In the genomic region with DNA sequence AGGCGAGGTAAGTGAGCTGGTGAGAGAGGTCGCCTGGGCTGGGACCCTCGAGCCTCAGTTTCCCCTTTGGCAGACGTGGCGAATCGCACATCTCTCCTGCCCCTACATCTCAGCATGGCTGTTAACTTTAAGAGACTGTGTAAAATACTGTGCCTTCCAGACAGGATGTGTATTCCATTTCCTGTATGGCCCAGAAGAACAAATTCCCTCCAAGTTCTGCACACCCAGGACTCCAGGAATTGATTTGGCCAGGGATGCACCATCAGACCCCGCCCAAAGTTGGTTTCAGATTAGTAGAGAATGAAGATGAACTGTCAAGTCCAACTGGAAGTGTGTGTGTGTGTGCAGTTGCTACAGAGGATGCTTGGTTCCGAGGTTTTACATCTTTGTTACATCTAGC, we compare ENCODE assay signal across 8 mouse cellular contexts. TPM values are rescaled to one million over a fixed set of nuclear protein-coding genes. Genes with fewer than 3 reads are reported as not detected.
DNase-seq lines count a peak whose midpoint lies in the region; ATAC-seq and TF ChIP-seq lines count a peak whose summit lies in the region.

No protein-coding gene starts in this region.

- H3K27me3 ChIP-seq in heart, embryonic 15.5 days, result no peaks in the 10 kb centered on the region
- no peaks in the 10 kb centered on the region for H3K27me3 ChIP-seq in Patski
- no peaks in the 10 kb centered on the region for H3K27me3 ChIP-seq in hindbrain, embryonic 10.5 days (ENCODE audit: insufficient read depth, poor library complexity, severe bottlenecking)

- H3K4me1 ChIP-seq in heart, embryonic 15.5 days (replicated peaks), result peaks cover 17% of the 10 kb centered on the region
- H3K4me1 ChIP-seq in hindbrain, embryonic 10.5 days (replicated peaks), result peaks cover 15% of the 10 kb centered on the region

- DNase-seq in heart, adult 18-20 months, result no peak
- DNase-seq in Patski (ENCODE audit: low read depth, low spot score), result no peak
- DNase-seq in hindbrain, embryonic 10.5 days (ENCODE audit: low spot score), result no peak
- DNase-seq in lung, postnatal 36 days, result peak; percentile 49
- DNase-seq in right cerebral cortex, postnatal 14 days, result no peak
- no peak for DNase-seq in right cerebral cortex, adult 2 months (ENCODE audit: low spot score in 2 of 2)
- DNase-seq in gastrocnemius, postnatal 10 days, result no peak

- WGBS in heart, embryonic 15.5 days, result 8% methylated on average over 8 of the region's 8 CpGs
- 14% methylated on average over 8 of the region's 8 CpGs for WGBS in hindbrain, embryonic 10.5 days

- peak overlapping the region; percentile 91 for H3K27ac ChIP-seq in heart, embryonic 15.5 days
- peak overlapping the region; percentile 94 for H3K27ac ChIP-seq in hindbrain, embryonic 10.5 days

- peak overlapping the region; percentile 87 for H3K9ac ChIP-seq in heart, embryonic 15.5 days

- in situ Hi-C loops in Patski (cut with MboI; ENCODE audit: low pct_unique_long_range_greater_than_20kb), result no loop called here

- peak overlapping the region; percentile 93 for H3K4me3 ChIP-seq in heart, embryonic 15.5 days
- peak overlapping the region; percentile 84 for H3K4me3 ChIP-seq in hindbrain, embryonic 10.5 days

- peaks cover 11% of the 10 kb centered on the region; the same call in 1 of the 2 replicates for H3K36me3 ChIP-seq in heart, embryonic 15.5 days
- peaks cover 31% of the 10 kb centered on the region for H3K36me3 ChIP-seq in hindbrain, embryonic 10.5 days

- no peak for TF ChIP-seq CTCF in Patski (IDR thresholded peaks at IDR 0.05)

- POLR2A ChIA-PET in Patski (lab: Charles Lee), result interaction anchor here (1.0 to 1.2 kb wide), 3 partner anchors 8 to 15 kb away, joined by 3 to 4 read pairs (median 3); no protein-coding TSS in a partner anchor

- CTCF ChIA-PET in Patski (lab: Charles Lee), result interaction anchor here (1.0 to 1.9 kb wide), 4 partner anchors 10 to 289 kb away, joined by 3 to 6 read pairs (median 3); no protein-coding TSS in a partner anchor

- H3K4me2 ChIP-seq in heart, embryonic 15.5 days, result peak overlapping the region; percentile 79

- no peak; the same call in 1 of the 2 replicates for ATAC-seq in heart, embryonic 15.5 days (replicated peaks; ENCODE audit: insufficient number of reproducible peaks, insufficient read depth, low FRiP score, low read depth)
- peak; percentile 15 for ATAC-seq in Patski

- H3K9me3 ChIP-seq in heart, embryonic 15.5 days (replicated peaks), result no peaks in the 10 kb centered on the region
- 0 out of 2 replicates have a peak, but pooled peaks cover 3% of the 10 kb centered on the region for H3K9me3 ChIP-seq in hindbrain, embryonic 10.5 days

RNA-seq across cellular contexts. Expression of gene Anapc4, which starts 0.6 kb away (rescaled TPM):
- polyA plus RNA-seq in heart, embryonic 15.5 days (2015; fragmentation: Nextera tagmentation; extraction: Ambion mirVana), result 57.6 and 68.4 TPM in 2 replicates
- total RNA-seq in heart, adult 18-20 months (2021), result 10 to 100 TPM; 28.8 to 31.5 TPM
- 179 TPM for polyA plus RNA-seq in Patski (2021)
- 95.9 and 106 TPM in 2 replicates for polyA plus RNA-seq in hindbrain, embryonic 10.5 days (2016; fragmentation: Nextera tagmentation; extraction: Ambion mirVana)
- total RNA-seq in gastrocnemius, postnatal 10 days (2021), result 10 to 100 TPM; 42.5 to 52.7 TPM

RNA-seq across cellular contexts. Expression of gene Zcchc4, which starts 59.2 kb away (rescaled TPM):
- polyA plus RNA-seq in heart, embryonic 15.5 days (2015; fragmentation: Nextera tagmentation; extraction: Ambion mirVana), result 10.2 and 11.0 TPM in 2 replicates
- 1 to 10 TPM; 6.7 to 9.3 TPM for total RNA-seq in heart, adult 18-20 months (2021)
- polyA plus RNA-seq in Patski (2021), result 19.6 TPM
- polyA plus RNA-seq in hindbrain, embryonic 10.5 days (2016; fragmentation: Nextera tagmentation; extraction: Ambion mirVana), result 15.9 and 18.0 TPM in 2 replicates
- total RNA-seq in gastrocnemius, postnatal 10 days (2021), result 1 to 10 TPM; 5.5 to 7.5 TPM
